Mouse (Mus musculus) brain, embryonic 14.5 days (tissue): ENCODE data around the gene Zdhhc12. TPM values are rescaled to one million over a fixed set of nuclear protein-coding genes. Genes with fewer than 3 reads are reported as not detected.

Experiments used
- DNase-seq: peaks from one replicate; pipeline ENCODE4 v3.0.0-alpha.2; 2011; ENCODE audit warnings: low read depth
- CTCF ChIP-seq: fragments of 200-500 bp; IDR thresholded peaks from 2 replicates; pipeline ENCODE4 v1.5.1; 2012; ENCODE audit warnings: inconsistent platforms, mild to moderate bottlenecking, moderate library complexity, borderline replicate concordance; ENCODE audit not compliant: insufficient read depth, insufficient read length; ENCODE audit errors: extremely low read depth
- POLR2A ChIP-seq: fragments of 200-500 bp; IDR thresholded peaks from 2 replicates; pipeline ENCODE4 v1.6.1; 2012; ENCODE audit warnings: mild to moderate bottlenecking, inconsistent platforms, borderline replicate concordance; ENCODE audit not compliant: poor library complexity, insufficient read depth, insufficient read length, severe bottlenecking; ENCODE audit errors: extremely low read depth
- polyA plus RNA-seq: library from polyadenylated mRNA; depleted of rRNA; stranded (reverse); fragments of >200 nt; gene quantifications from 2 replicates; pipeline ENCODE4 v1.2.3, GENCODE M21; 2012

Gene Zdhhc12
- polyA plus RNA-seq, 1 experiment = 33.2 TPM

DNA sequence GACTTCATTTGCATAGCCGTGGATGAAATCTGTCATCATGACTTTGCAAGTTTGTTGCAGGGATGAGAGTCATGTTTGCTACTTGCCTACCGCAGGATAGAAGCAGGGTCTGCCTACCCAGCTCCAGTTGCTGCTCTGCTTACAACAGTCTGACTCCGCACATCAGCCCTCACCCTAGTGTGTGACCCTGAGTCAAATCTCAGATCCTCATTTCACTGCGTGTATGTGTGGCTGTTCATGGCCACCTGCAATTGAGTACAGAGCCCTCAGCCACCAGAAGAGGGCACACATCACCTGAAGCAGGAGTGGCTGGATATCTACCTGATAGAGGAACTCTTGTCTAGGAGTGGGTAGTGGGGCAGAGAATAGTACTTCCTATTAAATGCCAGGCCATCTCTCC is 6.1 kb downstream of the Zdhhc12 start:
- DNase-seq = no peak
- TF ChIP-seq CTCF (no peak), POLR2A (no peak)

DNA sequence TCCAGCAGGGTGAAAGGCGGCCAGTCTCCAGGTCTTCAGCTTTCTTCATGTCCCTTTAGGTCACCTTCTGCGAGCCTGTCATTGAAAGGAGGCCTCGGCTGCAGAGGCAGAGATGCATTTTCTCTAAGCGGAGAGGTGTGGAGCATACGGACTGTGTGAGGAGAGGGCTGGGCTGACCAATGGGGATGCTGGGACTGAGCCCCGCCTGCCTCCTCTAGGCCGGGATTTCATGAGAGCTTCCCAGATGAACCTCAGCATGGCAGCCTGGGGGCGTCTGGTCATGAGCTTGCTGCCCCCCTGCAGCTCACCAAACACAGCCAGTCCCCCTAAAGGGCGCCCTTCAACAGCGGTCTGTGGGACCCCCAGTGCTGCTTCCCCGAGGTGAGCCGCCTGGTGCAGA is 8.8 kb downstream of the Zdhhc12 start:
- DNase-seq = no peak
- TF ChIP-seq POLR2A (no peak), CTCF (no peak)

GRCm38 (mm10) chr2:30084113-30084512 is 9.3 kb downstream of the Zdhhc12 start:
- DNase-seq = no peak
- no peak for TF ChIP-seq POLR2A
- no peak for TF ChIP-seq CTCF

DNA sequence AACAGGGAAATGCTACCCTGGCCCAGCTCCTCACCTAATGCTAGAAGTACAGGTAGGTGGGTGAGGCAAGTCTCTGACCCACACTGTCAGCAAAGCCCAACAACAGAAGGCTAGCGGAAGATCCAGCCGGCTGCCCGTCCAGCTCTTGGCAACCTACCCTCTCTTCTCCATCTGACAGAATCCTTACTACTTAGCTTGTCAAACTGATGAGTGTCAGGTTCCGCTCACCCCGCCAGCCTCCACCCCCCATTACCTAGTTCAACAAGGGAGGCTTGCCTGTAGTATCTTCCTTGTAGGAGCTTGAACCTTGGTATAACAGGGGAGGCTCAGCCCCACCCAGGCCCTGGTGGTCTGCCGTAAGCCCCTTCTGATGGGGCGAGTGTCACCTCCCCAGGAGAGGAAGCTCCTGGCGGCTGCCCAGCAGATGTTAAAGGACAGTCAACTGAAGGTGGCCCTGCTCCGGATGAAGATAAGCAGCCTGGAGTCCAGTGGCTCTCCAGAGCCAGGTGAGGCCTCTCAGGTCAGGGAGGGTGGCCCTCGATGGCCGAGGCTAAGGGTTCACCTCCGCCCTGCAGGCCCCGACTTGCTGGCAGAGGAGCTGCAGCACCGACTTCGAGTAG is 13.2 kb downstream of the Zdhhc12 start:
- no peak for DNase-seq
- TF ChIP-seq POLR2A (no peak), CTCF (no peak)

GRCm38 (mm10) chr2:30078760-30079159 is 14.7 kb downstream of the Zdhhc12 start:
- TF ChIP-seq POLR2A (no peak), CTCF (no peak)
- DNase-seq = no peak

- DNase-seq = no peak
- TF ChIP-seq POLR2A (no peak), CTCF (no peak)
Observed at GRCm38 (mm10) chr2:30078349-30078712, 15.1 kb downstream of the Zdhhc12 start.

DNA sequence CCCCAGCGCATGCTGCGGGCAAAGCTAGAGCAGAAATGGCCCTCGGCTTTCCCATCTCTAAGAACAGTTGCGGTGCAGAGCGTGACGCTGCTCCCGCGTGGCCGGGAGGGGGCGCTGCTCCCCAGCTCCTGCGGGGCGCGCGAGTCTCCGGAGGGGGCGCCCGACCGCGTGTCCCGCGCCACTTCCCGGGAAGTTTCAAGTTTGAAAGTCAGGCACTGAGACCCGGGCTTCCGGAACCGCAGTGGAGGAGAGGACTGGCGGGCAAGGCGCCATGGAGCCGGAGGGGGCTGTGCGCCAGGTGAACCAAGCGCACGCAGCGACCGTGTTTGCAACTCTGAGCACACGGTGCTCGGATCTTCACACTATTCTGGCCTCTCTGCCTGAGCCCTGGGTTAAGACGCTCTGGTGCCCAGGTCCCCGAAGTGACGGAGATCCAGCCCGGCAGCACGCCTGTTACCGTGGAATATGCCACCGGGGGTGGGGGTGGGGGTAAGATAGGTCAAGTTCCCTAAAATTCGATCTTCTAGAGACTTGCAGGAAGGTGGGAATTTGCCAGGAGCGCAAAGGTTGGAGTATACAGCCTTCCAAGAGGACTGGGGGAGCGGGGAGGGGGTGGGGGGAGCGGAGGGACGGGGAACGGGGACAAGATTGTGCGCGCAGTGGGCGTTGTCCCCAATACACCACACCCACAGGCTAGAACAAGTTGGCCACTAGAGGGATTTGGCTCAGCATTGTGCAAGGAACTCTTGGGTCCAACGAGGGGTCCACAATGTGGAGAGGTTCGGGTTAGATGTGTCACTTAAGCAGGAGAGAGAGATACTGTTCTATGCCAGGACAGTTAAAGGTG is 15.7 kb downstream of the Zdhhc12 start, which contains the start of gene Pkn3:
TSS of gene Pkn3 (plus strand) at position 183 of the 847 bp plus-strand sequence.
- peak; percentile 91 for DNase-seq
- peak; percentile 99 for TF ChIP-seq CTCF
- no peak for TF ChIP-seq POLR2A

- TF ChIP-seq CTCF (no peak), POLR2A (no peak)
- no peak for DNase-seq
Observed at GRCm38 (mm10) chr2:30076959-30077358, 16.5 kb downstream of the Zdhhc12 start.

GRCm38 (mm10) chr2:30076439-30076838 is 17.0 kb downstream of the Zdhhc12 start:
- DNase-seq = no peak
- TF ChIP-seq POLR2A (no peak), CTCF (no peak)

DNA sequence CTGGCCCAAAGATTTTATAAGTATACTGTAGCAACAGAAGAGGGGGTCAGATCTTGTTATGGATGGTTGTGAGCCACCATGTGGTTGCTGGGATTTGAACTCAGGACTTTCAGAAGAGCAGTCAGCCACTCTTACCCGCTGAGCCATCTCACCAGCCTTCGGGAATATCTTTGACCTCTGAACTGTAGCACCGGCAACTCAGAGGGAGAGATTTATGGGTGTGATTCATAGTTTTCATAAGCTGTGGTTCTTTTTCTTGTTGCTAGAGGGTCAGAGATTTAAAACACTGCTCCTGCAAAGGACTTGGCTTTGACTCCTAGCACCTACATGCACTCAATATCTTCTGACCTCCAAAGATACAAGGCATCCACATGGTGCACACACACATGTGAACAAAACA is 17.8 kb downstream of the Zdhhc12 start:
- no peak for DNase-seq
- TF ChIP-seq POLR2A = no peak
- TF ChIP-seq CTCF = no peak

DNA sequence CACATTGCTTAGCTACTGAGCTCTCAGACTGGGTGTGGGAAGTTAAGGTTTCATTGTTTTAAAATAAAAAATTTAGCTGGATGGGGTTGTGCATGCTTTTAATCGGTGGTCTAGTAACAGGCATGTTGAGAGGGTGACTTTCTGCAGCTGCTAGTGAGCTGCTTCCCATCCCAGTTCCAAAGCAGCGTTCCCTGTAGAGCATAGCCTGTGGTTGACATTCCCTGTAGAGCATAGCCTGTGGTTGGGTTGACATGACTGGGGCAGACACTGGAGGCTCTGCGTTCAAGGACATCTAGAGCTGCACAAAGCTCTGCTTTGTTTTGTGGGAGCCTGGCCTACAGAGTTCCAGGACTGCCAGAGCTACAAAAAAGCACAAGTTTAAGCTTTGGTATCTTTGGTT is 20.2 kb downstream of the Zdhhc12 start:
- DNase-seq = no peak
- TF ChIP-seq POLR2A (no peak), CTCF (no peak)

GRCm38 (mm10) chr2:30072875-30073274 is 20.6 kb downstream of the Zdhhc12 start:
- TF ChIP-seq POLR2A = no peak
- TF ChIP-seq CTCF = no peak
- no peak for DNase-seq

DNA sequence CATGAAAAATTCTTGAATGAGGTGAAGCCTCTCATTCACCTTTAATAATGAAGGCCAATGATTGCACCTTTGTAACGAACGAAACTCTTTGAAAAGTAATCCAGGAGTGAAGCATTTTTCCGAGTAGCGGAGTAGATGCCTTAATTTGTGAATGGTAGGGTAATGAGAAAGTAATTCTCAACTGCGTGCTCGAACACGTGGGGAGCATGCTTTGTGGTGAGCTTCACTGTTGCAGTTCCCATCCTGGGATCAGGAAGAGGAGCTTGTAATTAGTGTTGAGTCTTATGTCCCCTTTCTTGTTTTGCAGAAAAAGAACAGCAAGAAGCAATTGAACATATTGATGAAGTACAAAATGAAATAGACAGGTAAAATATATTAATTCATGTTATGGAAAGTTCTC is 25.5 kb downstream of the Zdhhc12 start:
- TF ChIP-seq CTCF (no peak), POLR2A (no peak)
- no peak for DNase-seq
